Mouse (Mus musculus) neural tube, embryonic 12.5 days (tissue): ENCODE results near the gene Chtop. TPM values are rescaled to one million over a fixed set of nuclear protein-coding genes. Genes with fewer than 3 reads are reported as not detected.

Source experiments
- ATAC-seq: fragments of 200-750 bp; cut with Nextera tagmentation; 2 replicates; pipeline ENCODE4 v1.8.0; 2017; ENCODE audit warnings: low read depth, mild to moderate bottlenecking, moderate TSS enrichment, moderate library complexity; ENCODE audit not compliant: low FRiP score
- H3K27ac ChIP-seq: fragments of 300-500 bp; sonication (generic); 2 replicates; pipeline ENCODE4 v1.5.1; 2016
- H3K27me3 ChIP-seq: fragments of 300-500 bp; sonication (generic); replicated peaks from 2 replicates; pipeline ENCODE4 v1.6.1; 2016; ENCODE audit warnings: mild to moderate bottlenecking
- H3K36me3 ChIP-seq: fragments of 300-500 bp; sonication (generic); 2 replicates; pipeline ENCODE4 v1.6.1; 2016; ENCODE audit warnings: mild to moderate bottlenecking
- H3K4me1 ChIP-seq: fragments of 300-500 bp; sonication (generic); 2 replicates; pipeline ENCODE4 v1.6.1; 2016
- H3K4me2 ChIP-seq: fragments of 300-500 bp; sonication (generic); replicated peaks from 2 replicates; pipeline ENCODE4 v1.6.1; 2016; ENCODE audit warnings: mild to moderate bottlenecking
- H3K4me3 ChIP-seq: fragments of 300-500 bp; sonication (generic); 2 replicates; pipeline ENCODE4 v1.5.1; 2016
- H3K9ac ChIP-seq: fragments of 300-500 bp; sonication (generic); 2 replicates; pipeline ENCODE4 v1.6.1; 2016; ENCODE audit warnings: mild to moderate bottlenecking
- H3K9me3 ChIP-seq: fragments of 300-500 bp; sonication (generic); 2 replicates; pipeline ENCODE4 v1.6.1; 2016; ENCODE audit warnings: mild to moderate bottlenecking
- WGBS: fragments of 180-500 bp; shearing (Covaris S2); methylation state at CpG from one replicate; pipeline ENCODE4 v1.1.7; 2016; 5-methylcytosine and 5-hydroxymethylcytosine counted together
- polyA plus RNA-seq: library from polyadenylated mRNA; unstranded; fragments of >200 nt; fragmentation: Nextera tagmentation; extraction: Ambion mirVana; gene quantifications from 2 replicates; pipeline ENCODE4 v1.2.1, GENCODE M21; 2016

Gene Chtop
- polyA plus RNA-seq, 1 experiment from 2014 or later = 215 TPM

- peaks cover 59% of the 10 kb centered on the region for H3K36me3 ChIP-seq
- no peak overlapping the region for H3K9ac ChIP-seq
- H3K4me3 ChIP-seq = no peak overlapping the region
- H3K27me3 ChIP-seq = no peaks in the 10 kb centered on the region
- H3K27ac ChIP-seq = no peak overlapping the region
- no peak overlapping the region for H3K4me2 ChIP-seq
- no peak for ATAC-seq
- WGBS = 93% methylated on average over 3 of the region's 3 CpGs
- peaks cover 13% of the 10 kb centered on the region for H3K4me1 ChIP-seq
- H3K9me3 ChIP-seq = no peaks in the 10 kb centered on the region
Measured at GRCm38 (mm10) chr3:90506362-90506761, 2.9 kb downstream of the Chtop start.

GRCm38 (mm10) chr3:90505216-90505615 is 4.1 kb downstream of the Chtop start:
- H3K9ac ChIP-seq = no peak overlapping the region
- no peak overlapping the region for H3K27ac ChIP-seq
- H3K4me3 ChIP-seq = no peak overlapping the region
- no peaks in the 10 kb centered on the region for H3K9me3 ChIP-seq
- no peak overlapping the region for H3K4me2 ChIP-seq
- WGBS = 91% methylated on average over 5 of the region's 5 CpGs
- H3K36me3 ChIP-seq = peaks cover 66% of the 10 kb centered on the region
- peaks cover 13% of the 10 kb centered on the region for H3K4me1 ChIP-seq
- H3K27me3 ChIP-seq = no peaks in the 10 kb centered on the region
- no peak for ATAC-seq

DNA sequence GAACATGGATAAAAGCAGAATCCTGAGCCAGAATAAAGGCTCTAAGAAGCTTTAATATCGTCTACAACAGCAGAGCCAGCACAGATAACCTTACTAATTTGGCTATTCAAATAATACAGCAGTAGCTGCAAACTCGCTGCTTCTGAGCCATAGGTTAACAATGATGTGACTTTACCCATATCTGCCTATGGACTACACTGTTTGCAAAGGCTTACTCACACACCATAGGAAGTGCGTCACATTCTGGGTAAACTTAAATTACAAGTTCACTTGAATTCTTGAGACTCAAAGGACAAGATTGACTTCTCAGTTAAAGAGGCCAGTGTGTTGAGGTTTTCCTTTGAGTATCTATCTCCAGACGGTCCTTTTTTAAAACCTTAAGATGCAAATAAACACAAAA is 5.9 kb downstream of the Chtop start:
- no peaks in the 10 kb centered on the region for H3K27me3 ChIP-seq
- no peak for ATAC-seq
- 95% methylated on average over 4 of the region's 4 CpGs for WGBS
- peaks cover 13% of the 10 kb centered on the region for H3K4me1 ChIP-seq
- H3K36me3 ChIP-seq = peaks cover 84% of the 10 kb centered on the region
- H3K9ac ChIP-seq = no peak overlapping the region
- no peak overlapping the region for H3K4me3 ChIP-seq
- no peak overlapping the region for H3K4me2 ChIP-seq
- H3K27ac ChIP-seq = no peak overlapping the region
- H3K9me3 ChIP-seq = no peaks in the 10 kb centered on the region

DNA sequence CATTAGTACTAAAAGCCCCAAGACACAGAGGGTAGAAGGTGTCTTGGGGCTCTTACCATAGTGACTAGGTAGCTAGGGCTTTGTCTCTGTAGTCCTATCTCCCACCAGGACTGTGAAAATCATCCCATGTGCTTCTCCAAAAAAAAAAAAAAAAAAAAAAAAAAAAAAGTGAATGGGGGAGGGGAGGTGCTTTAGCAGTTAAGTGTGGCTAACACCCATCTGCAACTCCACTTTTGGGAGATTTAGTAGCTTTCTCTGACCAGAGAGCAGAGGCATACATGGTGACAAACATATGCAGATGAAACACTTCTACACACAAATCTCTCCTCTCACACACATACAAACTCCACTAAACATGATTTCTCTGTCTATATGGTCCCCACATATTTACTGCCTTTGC is 11.7 kb downstream of the Chtop start:
- H3K9ac ChIP-seq = no peak overlapping the region
- H3K27me3 ChIP-seq = no peaks in the 10 kb centered on the region
- H3K36me3 ChIP-seq = peaks cover 63% of the 10 kb centered on the region
- no peak overlapping the region for H3K4me2 ChIP-seq
- no peak overlapping the region for H3K27ac ChIP-seq
- ATAC-seq = no peak
- H3K4me1 ChIP-seq = no peaks in the 10 kb centered on the region
- no peak overlapping the region for H3K4me3 ChIP-seq
- no peaks in the 10 kb centered on the region for H3K9me3 ChIP-seq

GRCm38 (mm10) chr3:90495850-90496525 is 13.3 kb downstream of the Chtop start:
- 95% methylated on average over 7 of the region's 7 CpGs for WGBS
- H3K27me3 ChIP-seq = no peaks in the 10 kb centered on the region
- H3K36me3 ChIP-seq = peaks cover 47% of the 10 kb centered on the region
- no peak overlapping the region for H3K4me3 ChIP-seq
- no peak for ATAC-seq
- H3K27ac ChIP-seq = no peak overlapping the region
- no peak overlapping the region for H3K4me2 ChIP-seq
- no peaks in the 10 kb centered on the region for H3K9me3 ChIP-seq
- H3K9ac ChIP-seq = no peak overlapping the region
- no peaks in the 10 kb centered on the region for H3K4me1 ChIP-seq

- no peak overlapping the region for H3K4me2 ChIP-seq
- no peak overlapping the region for H3K27ac ChIP-seq
- no peak overlapping the region for H3K4me3 ChIP-seq
- no peaks in the 10 kb centered on the region for H3K9me3 ChIP-seq
- H3K36me3 ChIP-seq = peaks cover 37% of the 10 kb centered on the region
- no peaks in the 10 kb centered on the region for H3K27me3 ChIP-seq
- 47% methylated on average over 4 of the region's 4 CpGs for WGBS
- peaks cover 11% of the 10 kb centered on the region; the same call in 1 of the 2 replicates for H3K4me1 ChIP-seq
- H3K9ac ChIP-seq = no peak overlapping the region
- ATAC-seq = no peak
Measured at GRCm38 (mm10) chr3:90493831-90494540, 15.3 kb downstream of the Chtop start.

DNA sequence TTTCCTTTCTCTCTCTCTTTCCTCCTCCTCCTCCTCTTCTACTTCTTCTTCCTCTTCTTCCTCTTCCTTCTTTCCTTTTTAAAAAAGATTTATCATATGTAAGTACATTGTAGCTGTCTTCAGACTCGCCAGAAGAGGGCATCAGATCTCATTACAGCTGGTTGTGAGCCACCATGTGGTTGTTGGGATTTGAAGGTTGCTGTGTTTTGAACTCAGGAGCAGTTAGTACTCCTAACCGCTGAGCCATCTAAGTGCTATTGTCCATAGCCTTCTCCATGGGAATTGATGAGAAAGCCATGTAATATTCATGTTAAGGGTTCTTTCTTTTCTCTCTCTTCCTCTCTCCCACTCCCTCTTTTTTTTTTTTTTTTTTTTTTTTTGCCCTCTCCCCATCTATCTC is 17.9 kb downstream of the Chtop start:
- H3K9ac ChIP-seq = no peak overlapping the region
- peaks cover 11% of the 10 kb centered on the region; the same call in 1 of the 2 replicates for H3K4me1 ChIP-seq
- no peak overlapping the region for H3K27ac ChIP-seq
- ATAC-seq = peak; percentile 25; the same call in 1 of the 2 replicates
- H3K9me3 ChIP-seq = no peaks in the 10 kb centered on the region
- WGBS = 38% methylated on average over 2 of the region's 2 CpGs
- H3K27me3 ChIP-seq = no peaks in the 10 kb centered on the region
- H3K4me2 ChIP-seq = no peak overlapping the region
- no peak overlapping the region for H3K4me3 ChIP-seq
- peaks cover 32% of the 10 kb centered on the region for H3K36me3 ChIP-seq

- peak; percentile 96 for ATAC-seq
- H3K9me3 ChIP-seq = no peaks in the 10 kb centered on the region
- H3K4me3 ChIP-seq = peak within 1 kb of the TSS; percentile 77
- H3K27me3 ChIP-seq = no peaks in the 10 kb centered on the region
- H3K4me2 ChIP-seq = peak within 1 kb of the TSS; percentile 68
- H3K4me1 ChIP-seq = peaks cover 11% of the 10 kb centered on the region; the same call in 1 of the 2 replicates
- WGBS = under 1% methylated on average over 37 of the region's 37 CpGs
- H3K27ac ChIP-seq = no peak within 1 kb of the TSS
- peaks cover 32% of the 10 kb centered on the region for H3K36me3 ChIP-seq
- peak within 1 kb of the TSS; percentile 79 for H3K9ac ChIP-seq
Measured at GRCm38 (mm10) chr3:90490696-90491256, 18.5 kb downstream of the Chtop start, which contains the start of gene Snapin. Gene Snapin, minus strand, starts transcription at chr3:90491033.

GRCm38 (mm10) chr3:90488576-90488975 is 20.7 kb downstream of the Chtop start:
- no peak overlapping the region for H3K4me3 ChIP-seq
- ATAC-seq = no peak
- no peak overlapping the region for H3K4me2 ChIP-seq
- WGBS = 94% methylated on average over 6 of the region's 6 CpGs
- no peaks in the 10 kb centered on the region for H3K9me3 ChIP-seq
- H3K27me3 ChIP-seq = no peaks in the 10 kb centered on the region
- H3K36me3 ChIP-seq = peaks cover 50% of the 10 kb centered on the region
- H3K9ac ChIP-seq = no peak overlapping the region
- H3K4me1 ChIP-seq = peaks cover 11% of the 10 kb centered on the region; the same call in 1 of the 2 replicates
- H3K27ac ChIP-seq = no peak overlapping the region

GRCm38 (mm10) chr3:90486998-90487397 is 22.3 kb downstream of the Chtop start:
- Histone ChIP-seq H3K4me2 (no peak overlapping the region), H3K27ac (no peak overlapping the region), H3K27me3 (no peaks in the 10 kb centered on the region), H3K4me3 (no peak overlapping the region), H3K4me1 (peaks cover 11% of the 10 kb centered on the region; the same call in 1 of the 2 replicates), H3K9ac (no peak overlapping the region), H3K36me3 (peaks cover 65% of the 10 kb centered on the region), H3K9me3 (no peaks in the 10 kb centered on the region)
- no peak for ATAC-seq
- 85% methylated on average over 5 of the region's 5 CpGs for WGBS

DNA sequence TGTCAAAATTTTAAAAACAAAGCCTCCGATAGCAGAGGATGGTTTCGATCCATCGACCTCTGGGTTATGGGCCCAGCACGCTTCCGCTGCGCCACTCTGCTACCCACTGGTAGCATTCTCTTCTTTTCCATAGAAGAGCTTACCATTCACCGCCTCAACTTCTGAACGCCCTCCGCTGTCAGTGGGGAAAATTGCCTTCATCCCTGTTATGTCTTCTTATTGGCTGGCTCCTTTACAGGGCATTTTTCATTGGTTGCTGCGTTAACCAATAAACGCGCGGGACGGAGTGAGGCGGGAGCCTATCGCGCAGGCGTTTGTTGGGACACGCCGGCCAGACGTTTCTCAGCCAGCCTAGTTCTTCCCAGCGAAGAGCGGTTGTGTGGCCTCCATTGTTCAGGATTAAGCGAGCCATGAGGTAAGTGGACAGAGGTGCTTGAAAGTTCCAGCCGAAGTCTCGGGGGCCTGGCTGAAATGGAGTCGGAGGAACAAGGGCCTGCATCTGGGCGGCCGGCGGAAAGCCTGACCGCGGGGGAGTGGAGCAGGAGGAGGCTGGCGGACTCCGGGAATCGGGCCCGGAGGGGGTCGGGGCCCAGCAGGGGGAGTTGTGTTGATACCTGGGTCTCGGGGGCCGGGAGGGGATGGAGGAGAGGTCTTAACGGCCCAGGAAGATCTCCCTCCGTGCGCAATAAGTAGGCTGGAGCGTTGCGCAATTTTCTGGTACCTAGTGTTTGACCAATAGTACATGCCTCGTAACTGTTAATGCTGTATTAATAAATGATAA is 33.3 kb downstream of the Chtop start, which contains the start of gene Ilf2:
Gene Ilf2 (plus strand): TSS at position 296 of the 781 bp plus-strand sequence.
- WGBS = under 1% methylated on average over 45 of the region's 45 CpGs
- no peaks in the 10 kb centered on the region for H3K27me3 ChIP-seq
- peak; percentile 99 for ATAC-seq
- H3K4me3 ChIP-seq = peak within 1 kb of the TSS; percentile 76
- H3K4me2 ChIP-seq = peak within 1 kb of the TSS; percentile 71
- peak within 1 kb of the TSS; percentile 85 for H3K9ac ChIP-seq
- H3K4me1 ChIP-seq = 0 out of 2 replicates have a peak, but pooled peaks cover 6% of the 10 kb centered on the region
- no peaks in the 10 kb centered on the region for H3K9me3 ChIP-seq
- H3K36me3 ChIP-seq = peaks cover 33% of the 10 kb centered on the region
- H3K27ac ChIP-seq = peak within 1 kb of the TSS; percentile 90
